Mouse (Mus musculus): ENCODE measurements around the gene Ten1. TPM values are rescaled to one million over a fixed set of nuclear protein-coding genes. Genes with fewer than 3 reads are reported as not detected.

Gene Ten1
- polyA plus RNA-seq, 1 experiment from 2014 or later, result 115 TPM

GRCm38 (mm10) chr11:116195252-116195651 lies 3.4 kb upstream of the Ten1 start:
- Histone ChIP-seq H3K4me2 (ENCODE audit: low read depth, low read length) (peak overlapping the region; percentile 32), H3K9me3 (ENCODE audit: control insufficient read depth, low read length) (no peaks in the 10 kb centered on the region), H3K27ac (ENCODE audit: low read length) (peak overlapping the region; percentile 85), H3K27me3 (replicated peaks; ENCODE audit: control insufficient read depth, insufficient read depth, low read length) (no peaks in the 10 kb centered on the region), H3K4me1 (ENCODE audit: control insufficient read depth, insufficient read depth, low read length) (peaks cover 14% of the 10 kb centered on the region; the same call in 1 of the 2 replicates), H3K4me3 (ENCODE audit: low read length) (peak overlapping the region; percentile 11; the same call in 1 of the 2 replicates), H3K9ac (ENCODE audit: low read depth, low read length) (no peak overlapping the region), H3K36me3 (ENCODE audit: control insufficient read depth, insufficient read depth, low read length) (no peaks in the 10 kb centered on the region)
- WGBS, result 52% methylated on average over 5 of the region's 5 CpGs
- peak; percentile 41 for ATAC-seq

- H3K4me2 ChIP-seq (ENCODE audit: low read depth, low read length), result no peak overlapping the region
- no peak overlapping the region for H3K4me3 ChIP-seq (ENCODE audit: low read length)
- WGBS, result 81% methylated on average over 3 of the region's 3 CpGs
- ATAC-seq, result no peak
- H3K9me3 ChIP-seq (ENCODE audit: control insufficient read depth, low read length), result no peaks in the 10 kb centered on the region
- no peak overlapping the region for H3K27ac ChIP-seq (ENCODE audit: low read length)
- no peaks in the 10 kb centered on the region for H3K27me3 ChIP-seq (replicated peaks; ENCODE audit: control insufficient read depth, insufficient read depth, low read length)
- H3K36me3 ChIP-seq (ENCODE audit: control insufficient read depth, insufficient read depth, low read length), result no peaks in the 10 kb centered on the region
- H3K4me1 ChIP-seq (ENCODE audit: control insufficient read depth, insufficient read depth, low read length), result peaks cover 14% of the 10 kb centered on the region; the same call in 1 of the 2 replicates
- no peak overlapping the region for H3K9ac ChIP-seq (ENCODE audit: low read depth, low read length)
Observed at GRCm38 (mm10) chr11:116196336-116196735, 2.3 kb upstream of the Ten1 start.

GRCm38 (mm10) chr11:116196866-116197583 lies 1.6 kb upstream of the Ten1 start:
- Histone ChIP-seq H3K4me1 (ENCODE audit: control insufficient read depth, insufficient read depth, low read length) (peaks cover 14% of the 10 kb centered on the region; the same call in 1 of the 2 replicates), H3K27ac (ENCODE audit: low read length) (no peak overlapping the region), H3K36me3 (ENCODE audit: control insufficient read depth, insufficient read depth, low read length) (no peaks in the 10 kb centered on the region), H3K9ac (ENCODE audit: low read depth, low read length) (peak overlapping the region; percentile 31), H3K4me2 (ENCODE audit: low read depth, low read length) (peak overlapping the region; percentile 61), H3K9me3 (ENCODE audit: control insufficient read depth, low read length) (no peaks in the 10 kb centered on the region), H3K4me3 (ENCODE audit: low read length) (peak overlapping the region; percentile 78), H3K27me3 (replicated peaks; ENCODE audit: control insufficient read depth, insufficient read depth, low read length) (no peaks in the 10 kb centered on the region)
- no peak for ATAC-seq
- 93% methylated on average over 18 of the region's 18 CpGs for WGBS

- peak overlapping the region; percentile 61 for H3K4me2 ChIP-seq (ENCODE audit: low read depth, low read length)
- no peak for ATAC-seq
- peaks cover 14% of the 10 kb centered on the region; the same call in 1 of the 2 replicates for H3K4me1 ChIP-seq (ENCODE audit: control insufficient read depth, insufficient read depth, low read length)
- H3K36me3 ChIP-seq (ENCODE audit: control insufficient read depth, insufficient read depth, low read length), result no peaks in the 10 kb centered on the region
- no peak overlapping the region for H3K27ac ChIP-seq (ENCODE audit: low read length)
- peak overlapping the region; percentile 31 for H3K9ac ChIP-seq (ENCODE audit: low read depth, low read length)
- H3K27me3 ChIP-seq (replicated peaks; ENCODE audit: control insufficient read depth, insufficient read depth, low read length), result no peaks in the 10 kb centered on the region
- no peaks in the 10 kb centered on the region for H3K9me3 ChIP-seq (ENCODE audit: control insufficient read depth, low read length)
- peak overlapping the region; percentile 78 for H3K4me3 ChIP-seq (ENCODE audit: low read length)
- WGBS, result 84% methylated on average over 6 of the region's 6 CpGs
Observed at GRCm38 (mm10) chr11:116197584-116197906, 1.1 kb upstream of the Ten1 start.

- H3K4me1 ChIP-seq (ENCODE audit: control insufficient read depth, insufficient read depth, low read length), result peaks cover 14% of the 10 kb centered on the region; the same call in 1 of the 2 replicates
- no peaks in the 10 kb centered on the region for H3K27me3 ChIP-seq (replicated peaks; ENCODE audit: control insufficient read depth, insufficient read depth, low read length)
- no peaks in the 10 kb centered on the region for H3K36me3 ChIP-seq (ENCODE audit: control insufficient read depth, insufficient read depth, low read length)
- H3K9me3 ChIP-seq (ENCODE audit: control insufficient read depth, low read length), result no peaks in the 10 kb centered on the region
- 19% methylated on average over 13 of the region's 13 CpGs for WGBS
- peak overlapping the region; percentile 88 for H3K27ac ChIP-seq (ENCODE audit: low read length)
- peak overlapping the region; percentile 78 for H3K4me3 ChIP-seq (ENCODE audit: low read length)
- peak; percentile 0; the same call in 1 of the 2 replicates for ATAC-seq
- peak overlapping the region; percentile 61 for H3K4me2 ChIP-seq (ENCODE audit: low read depth, low read length)
- H3K9ac ChIP-seq (ENCODE audit: low read depth, low read length), result peak overlapping the region; percentile 94
Observed at GRCm38 (mm10) chr11:116198132-116198531, 523 bp upstream of the Ten1 start.

- Histone ChIP-seq H3K9me3 (ENCODE audit: control insufficient read depth, low read length) (no peaks in the 10 kb centered on the region), H3K36me3 (ENCODE audit: control insufficient read depth, insufficient read depth, low read length) (no peaks in the 10 kb centered on the region), H3K27me3 (replicated peaks; ENCODE audit: control insufficient read depth, insufficient read depth, low read length) (no peaks in the 10 kb centered on the region), H3K9ac (ENCODE audit: low read depth, low read length) (no peak overlapping the region), H3K27ac (ENCODE audit: low read length) (no peak overlapping the region), H3K4me3 (ENCODE audit: low read length) (no peak overlapping the region), H3K4me2 (ENCODE audit: low read depth, low read length) (no peak overlapping the region), H3K4me1 (ENCODE audit: control insufficient read depth, insufficient read depth, low read length) (peaks cover 10% of the 10 kb centered on the region; the same call in 1 of the 2 replicates)
- no peak for ATAC-seq
- 88% methylated on average over 2 of the region's 2 CpGs for WGBS
Observed at GRCm38 (mm10) chr11:116201151-116201550, 2.5 kb downstream of the Ten1 start.

- H3K27ac ChIP-seq (ENCODE audit: low read length), result no peak overlapping the region
- no peak overlapping the region for H3K4me3 ChIP-seq (ENCODE audit: low read length)
- H3K27me3 ChIP-seq (replicated peaks; ENCODE audit: control insufficient read depth, insufficient read depth, low read length), result no peaks in the 10 kb centered on the region
- no peak overlapping the region for H3K4me2 ChIP-seq (ENCODE audit: low read depth, low read length)
- no peak for ATAC-seq
- 0 out of 2 replicates have a peak, but pooled peaks cover 3% of the 10 kb centered on the region for H3K9me3 ChIP-seq (ENCODE audit: control insufficient read depth, low read length)
- peaks cover 4% of the 10 kb centered on the region; the same call in 1 of the 2 replicates for H3K36me3 ChIP-seq (ENCODE audit: control insufficient read depth, insufficient read depth, low read length)
- 88% methylated on average over 3 of the region's 3 CpGs for WGBS
- H3K9ac ChIP-seq (ENCODE audit: low read depth, low read length), result no peak overlapping the region
- peaks cover 5% of the 10 kb centered on the region; the same call in 1 of the 2 replicates for H3K4me1 ChIP-seq (ENCODE audit: control insufficient read depth, insufficient read depth, low read length)
Observed at GRCm38 (mm10) chr11:116203150-116203549, 4.5 kb downstream of the Ten1 start.

GRCm38 (mm10) chr11:116206678-116207077 lies 8.0 kb downstream of the Ten1 start:
- 79% methylated on average over 4 of the region's 4 CpGs for WGBS
- no peak for ATAC-seq
- Histone ChIP-seq H3K36me3 (ENCODE audit: control insufficient read depth, insufficient read depth, low read length) (peaks cover 4% of the 10 kb centered on the region; the same call in 1 of the 2 replicates), H3K27ac (ENCODE audit: low read length) (no peak overlapping the region), H3K4me1 (ENCODE audit: control insufficient read depth, insufficient read depth, low read length) (peaks cover 2% of the 10 kb centered on the region; the same call in 1 of the 2 replicates), H3K4me2 (ENCODE audit: low read depth, low read length) (no peak overlapping the region), H3K4me3 (ENCODE audit: low read length) (no peak overlapping the region), H3K9me3 (ENCODE audit: control insufficient read depth, low read length) (0 out of 2 replicates have a peak, but pooled peaks cover 3% of the 10 kb centered on the region), H3K9ac (ENCODE audit: low read depth, low read length) (no peak overlapping the region), H3K27me3 (replicated peaks; ENCODE audit: control insufficient read depth, insufficient read depth, low read length) (no peaks in the 10 kb centered on the region)

- no peaks in the 10 kb centered on the region for H3K27me3 ChIP-seq (replicated peaks; ENCODE audit: control insufficient read depth, insufficient read depth, low read length)
- H3K9ac ChIP-seq (ENCODE audit: low read depth, low read length), result no peak overlapping the region
- no peak overlapping the region for H3K4me2 ChIP-seq (ENCODE audit: low read depth, low read length)
- 87% methylated on average over 3 of the region's 3 CpGs for WGBS
- 0 out of 2 replicates have a peak, but pooled peaks cover 3% of the 10 kb centered on the region for H3K9me3 ChIP-seq (ENCODE audit: control insufficient read depth, low read length)
- peaks cover 4% of the 10 kb centered on the region; the same call in 1 of the 2 replicates for H3K36me3 ChIP-seq (ENCODE audit: control insufficient read depth, insufficient read depth, low read length)
- H3K4me1 ChIP-seq (ENCODE audit: control insufficient read depth, insufficient read depth, low read length), result peaks cover 6% of the 10 kb centered on the region; the same call in 1 of the 2 replicates
- no peak overlapping the region for H3K4me3 ChIP-seq (ENCODE audit: low read length)
- no peak for ATAC-seq
- H3K27ac ChIP-seq (ENCODE audit: low read length), result no peak overlapping the region
Observed at GRCm38 (mm10) chr11:116208660-116209059, 10.0 kb downstream of the Ten1 start.
